Mouse (Mus musculus): ENCODE measurements around the gene Elovl6. TPM values are rescaled to one million over a fixed set of nuclear protein-coding genes. Genes with fewer than 3 reads are reported as not detected.

Gene Elovl6
- polyA plus RNA-seq, 1 experiment = 27.1 TPM

DNA sequence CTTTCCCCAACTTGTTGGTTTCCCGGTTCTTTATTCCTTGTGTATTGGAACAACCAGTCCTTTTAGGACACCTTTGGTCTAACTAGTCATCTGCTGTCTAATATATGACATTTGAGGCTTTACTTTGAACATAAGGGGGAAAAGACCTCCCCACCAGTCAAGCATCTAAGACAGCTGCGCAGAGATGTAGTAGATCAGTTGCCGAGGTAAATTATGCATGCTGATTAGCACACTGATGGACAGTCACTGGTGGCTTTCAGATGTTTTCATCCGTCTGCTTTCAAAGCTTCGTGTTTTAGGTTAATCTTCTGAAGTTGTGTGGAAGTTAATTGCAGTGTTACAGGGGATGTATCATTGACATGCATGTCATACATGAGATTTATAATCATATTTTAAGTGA, 5.8 kb downstream of the Elovl6 start:
- no peak for TF ChIP-seq POLR2A (IDR thresholded peaks at IDR 0.05; ENCODE audit: extremely low read depth, insufficient read depth, low read length)
- TF ChIP-seq CTCF (IDR thresholded peaks at IDR 0.05; ENCODE audit: extremely low read depth, insufficient read depth, low read length) = no peak
- H3K27ac ChIP-seq (ENCODE audit: insufficient read depth, low read length) = no peak overlapping the region
- peaks cover 2% of the 10 kb centered on the region; the same call in 1 of the 2 replicates for H3K4me1 ChIP-seq (ENCODE audit: control insufficient read depth, insufficient read depth, low read length)
- H3K4me3 ChIP-seq (ENCODE audit: insufficient read depth, low read length) = no peak overlapping the region

DNA sequence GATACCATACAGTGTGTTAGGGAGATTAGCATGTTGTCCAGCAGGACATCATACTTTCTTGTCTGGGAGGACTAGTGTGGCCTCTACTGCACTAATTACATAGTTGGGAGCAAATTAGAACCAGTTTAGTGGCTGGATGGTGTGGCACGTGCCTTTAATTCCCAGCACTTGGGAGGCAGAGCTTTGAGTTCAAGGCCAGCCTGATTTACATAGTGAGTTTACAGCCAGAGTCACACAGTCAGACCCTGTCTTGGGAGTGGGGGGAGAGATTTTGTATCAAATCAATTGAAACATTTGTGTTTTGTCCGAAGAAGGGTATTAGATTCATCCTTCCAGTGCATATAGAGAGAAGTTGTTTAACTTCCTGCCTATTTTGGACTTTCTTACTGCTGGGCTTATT, 8.7 kb downstream of the Elovl6 start:
- Histone ChIP-seq H3K4me1 (ENCODE audit: control insufficient read depth, insufficient read depth, low read length) (no peaks in the 10 kb centered on the region), H3K4me3 (ENCODE audit: insufficient read depth, low read length) (no peak overlapping the region), H3K27ac (ENCODE audit: insufficient read depth, low read length) (no peak overlapping the region)
- TF ChIP-seq POLR2A (IDR thresholded peaks at IDR 0.05; ENCODE audit: extremely low read depth, insufficient read depth, low read length) = no peak
- no peak for TF ChIP-seq CTCF (IDR thresholded peaks at IDR 0.05; ENCODE audit: extremely low read depth, insufficient read depth, low read length)

DNA sequence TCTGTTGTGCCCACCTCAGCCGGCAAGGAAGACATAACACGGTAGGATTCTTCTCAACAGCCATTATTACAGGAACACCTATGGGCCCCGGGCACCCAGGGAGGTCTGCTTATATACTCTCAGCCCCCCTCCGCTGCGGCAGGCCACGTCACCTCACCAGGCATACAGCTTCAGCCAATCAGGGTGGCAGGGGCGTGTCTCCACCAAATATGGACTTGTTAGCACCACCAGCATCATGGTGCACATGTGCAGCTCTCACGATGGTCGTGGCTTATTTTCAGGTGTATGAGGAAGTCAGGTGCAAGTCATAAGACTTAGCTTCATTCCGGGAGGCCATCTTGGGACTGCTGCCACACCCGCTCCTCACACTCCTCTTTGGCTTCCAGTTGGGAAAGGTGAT, 9.3 kb downstream of the Elovl6 start:
- no peak overlapping the region for H3K4me3 ChIP-seq (ENCODE audit: insufficient read depth, low read length)
- H3K27ac ChIP-seq (ENCODE audit: insufficient read depth, low read length) = no peak overlapping the region
- TF ChIP-seq POLR2A (IDR thresholded peaks at IDR 0.05; ENCODE audit: extremely low read depth, insufficient read depth, low read length) (no peak), CTCF (IDR thresholded peaks at IDR 0.05; ENCODE audit: extremely low read depth, insufficient read depth, low read length) (no peak)
- H3K4me1 ChIP-seq (ENCODE audit: control insufficient read depth, insufficient read depth, low read length) = no peaks in the 10 kb centered on the region

DNA sequence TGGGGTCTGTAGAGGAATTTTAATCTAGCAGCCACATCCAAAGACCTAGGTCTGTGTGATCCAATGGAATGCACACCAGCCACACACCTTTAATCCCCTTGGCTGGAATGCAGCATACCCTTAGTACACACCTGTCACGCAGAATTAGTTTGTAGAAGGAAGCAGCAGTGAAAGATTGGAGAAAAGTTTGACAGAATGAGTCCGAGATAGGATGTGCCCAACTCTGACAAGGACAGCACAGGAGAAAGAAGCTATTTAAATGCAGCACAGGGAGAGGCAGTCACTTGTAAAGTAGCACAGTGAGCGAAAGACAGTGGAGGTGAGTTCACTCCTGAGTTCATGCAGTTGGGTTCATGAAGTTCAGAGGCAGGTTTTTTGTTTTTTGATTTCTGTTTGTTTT, 11.2 kb downstream of the Elovl6 start:
- Histone ChIP-seq H3K4me3 (ENCODE audit: insufficient read depth, low read length) (no peak overlapping the region), H3K27ac (ENCODE audit: insufficient read depth, low read length) (no peak overlapping the region), H3K4me1 (ENCODE audit: control insufficient read depth, insufficient read depth, low read length) (no peaks in the 10 kb centered on the region)
- no peak for TF ChIP-seq CTCF (IDR thresholded peaks at IDR 0.05; ENCODE audit: extremely low read depth, insufficient read depth, low read length)
- TF ChIP-seq POLR2A (IDR thresholded peaks at IDR 0.05; ENCODE audit: extremely low read depth, insufficient read depth, low read length) = no peak

DNA sequence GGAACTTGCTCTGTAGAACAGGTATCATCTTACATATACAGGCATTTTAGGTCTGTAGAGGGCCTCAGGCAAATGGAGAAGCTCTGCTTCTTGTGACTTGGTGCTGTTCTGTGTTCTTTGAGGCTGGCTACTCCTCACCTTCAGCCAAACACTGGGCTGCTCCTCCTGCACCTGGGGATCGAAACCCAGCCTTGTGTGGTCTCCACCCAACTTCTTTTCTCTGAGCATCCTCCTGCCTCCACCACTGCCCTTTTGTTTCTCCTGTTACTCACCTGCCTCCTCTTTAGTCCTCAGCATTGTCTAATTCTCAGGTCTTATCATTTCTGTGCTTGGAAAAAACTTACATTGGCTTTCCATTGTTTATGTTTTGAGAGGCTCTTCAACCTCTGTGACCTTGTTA, 12.1 kb downstream of the Elovl6 start:
- Histone ChIP-seq H3K4me3 (ENCODE audit: insufficient read depth, low read length) (no peak overlapping the region), H3K27ac (ENCODE audit: insufficient read depth, low read length) (no peak overlapping the region), H3K4me1 (ENCODE audit: control insufficient read depth, insufficient read depth, low read length) (no peaks in the 10 kb centered on the region)
- TF ChIP-seq POLR2A (IDR thresholded peaks at IDR 0.05; ENCODE audit: extremely low read depth, insufficient read depth, low read length) = no peak
- TF ChIP-seq CTCF (IDR thresholded peaks at IDR 0.05; ENCODE audit: extremely low read depth, insufficient read depth, low read length) = no peak

DNA sequence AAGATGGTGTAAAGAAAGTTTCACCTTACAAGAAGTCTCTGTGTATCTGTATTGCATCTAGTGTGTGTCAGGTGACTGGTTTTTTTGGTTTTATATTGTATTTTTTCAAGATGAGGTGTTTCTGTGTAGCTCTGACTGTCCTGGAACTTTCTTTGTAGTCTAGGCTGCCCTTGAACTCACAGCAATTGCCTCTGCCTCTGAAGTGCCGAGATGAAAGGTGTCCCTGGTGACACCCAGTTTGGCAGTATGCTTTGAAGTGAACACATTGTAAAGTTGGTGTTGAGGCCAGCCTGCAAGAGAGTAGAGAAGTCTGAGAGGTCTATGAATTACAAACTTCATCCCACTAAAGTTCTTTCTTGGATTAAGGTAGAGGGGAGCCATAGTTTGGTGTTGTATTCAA, 13.1 kb downstream of the Elovl6 start:
- H3K4me3 ChIP-seq (ENCODE audit: insufficient read depth, low read length) = no peak overlapping the region
- H3K4me1 ChIP-seq (ENCODE audit: control insufficient read depth, insufficient read depth, low read length) = no peaks in the 10 kb centered on the region
- no peak overlapping the region for H3K27ac ChIP-seq (ENCODE audit: insufficient read depth, low read length)
- TF ChIP-seq POLR2A (IDR thresholded peaks at IDR 0.05; ENCODE audit: extremely low read depth, insufficient read depth, low read length) = no peak
- TF ChIP-seq CTCF (IDR thresholded peaks at IDR 0.05; ENCODE audit: extremely low read depth, insufficient read depth, low read length) = no peak

DNA sequence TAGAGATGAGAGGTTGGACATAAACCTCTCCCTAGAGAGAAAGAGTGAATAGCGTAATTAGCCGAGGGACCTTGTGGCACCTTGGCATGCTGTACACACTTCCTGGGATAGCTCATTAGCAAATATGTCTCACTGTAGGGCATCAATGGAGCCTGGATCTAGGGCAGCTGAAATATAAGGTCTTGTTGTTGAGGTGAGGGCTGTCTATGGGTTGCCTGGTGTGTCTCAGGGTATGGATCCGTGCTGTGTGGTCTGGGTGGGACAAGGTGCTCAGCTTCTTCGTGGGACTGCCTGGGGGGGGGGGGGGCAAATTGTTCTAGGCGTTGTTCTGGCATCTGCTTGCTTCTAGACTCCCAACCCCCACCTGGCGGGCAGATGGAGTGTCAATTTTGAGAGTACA, 13.6 kb downstream of the Elovl6 start:
- Histone ChIP-seq H3K4me1 (ENCODE audit: control insufficient read depth, insufficient read depth, low read length) (no peaks in the 10 kb centered on the region), H3K27ac (ENCODE audit: insufficient read depth, low read length) (no peak overlapping the region), H3K4me3 (ENCODE audit: insufficient read depth, low read length) (no peak overlapping the region)
- no peak for TF ChIP-seq POLR2A (IDR thresholded peaks at IDR 0.05; ENCODE audit: extremely low read depth, insufficient read depth, low read length)
- TF ChIP-seq CTCF (IDR thresholded peaks at IDR 0.05; ENCODE audit: extremely low read depth, insufficient read depth, low read length) = no peak

DNA sequence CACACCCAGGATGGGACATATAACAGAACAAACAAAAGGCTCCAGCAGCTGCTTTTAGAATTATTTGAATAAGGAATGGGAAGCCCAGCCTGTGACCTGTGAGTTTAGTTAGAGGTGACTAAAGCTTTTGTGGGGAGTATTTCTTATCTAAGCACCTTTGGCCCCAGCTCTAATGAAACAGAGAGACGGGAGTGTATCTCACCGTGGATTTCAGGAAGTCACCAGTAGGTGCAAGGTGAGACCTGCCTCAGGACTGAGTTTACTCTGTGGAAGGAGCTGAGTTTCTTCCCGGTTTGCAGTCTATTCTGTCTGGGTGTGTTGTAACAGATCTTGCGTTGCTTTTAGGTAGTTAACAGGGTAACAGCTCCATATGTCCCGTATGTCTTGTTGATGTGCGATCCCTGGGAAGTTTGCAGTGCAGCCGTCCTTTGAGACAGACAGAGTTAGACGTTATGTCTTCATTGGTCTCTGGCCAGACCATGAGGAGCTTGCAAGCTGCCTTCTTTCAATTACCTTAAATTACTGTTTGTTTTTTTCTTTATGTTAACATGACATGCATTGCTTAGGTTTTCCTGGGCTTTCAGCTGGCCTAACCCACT, 15.8 kb downstream of the Elovl6 start:
- Histone ChIP-seq H3K4me3 (ENCODE audit: insufficient read depth, low read length) (no peak overlapping the region), H3K27ac (ENCODE audit: insufficient read depth, low read length) (no peak overlapping the region), H3K4me1 (ENCODE audit: control insufficient read depth, insufficient read depth, low read length) (no peaks in the 10 kb centered on the region)
- TF ChIP-seq POLR2A (IDR thresholded peaks at IDR 0.05; ENCODE audit: extremely low read depth, insufficient read depth, low read length) = no peak
- no peak for TF ChIP-seq CTCF (IDR thresholded peaks at IDR 0.05; ENCODE audit: extremely low read depth, insufficient read depth, low read length)

DNA sequence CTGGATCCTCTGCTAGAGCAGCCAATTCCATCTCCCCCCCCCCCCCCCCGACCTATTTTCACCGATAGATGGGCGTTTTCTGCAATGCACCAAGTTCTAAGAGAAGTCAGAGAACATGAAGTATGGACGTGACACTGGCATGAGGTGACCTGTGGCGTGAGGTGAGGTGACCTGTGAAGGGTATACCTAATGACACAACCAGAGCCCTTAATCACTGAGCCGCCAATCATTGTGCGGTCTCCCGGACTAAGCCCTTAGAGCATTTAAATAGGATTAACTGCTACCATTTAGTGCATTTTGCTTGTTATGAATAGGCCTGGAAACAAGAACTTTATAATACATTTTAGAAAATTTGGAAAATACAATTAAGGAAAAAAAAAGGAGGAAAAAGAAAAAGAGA, 16.6 kb downstream of the Elovl6 start:
- Histone ChIP-seq H3K4me1 (ENCODE audit: control insufficient read depth, insufficient read depth, low read length) (no peaks in the 10 kb centered on the region), H3K4me3 (ENCODE audit: insufficient read depth, low read length) (no peak overlapping the region), H3K27ac (ENCODE audit: insufficient read depth, low read length) (no peak overlapping the region)
- TF ChIP-seq POLR2A (IDR thresholded peaks at IDR 0.05; ENCODE audit: extremely low read depth, insufficient read depth, low read length) = no peak
- no peak for TF ChIP-seq CTCF (IDR thresholded peaks at IDR 0.05; ENCODE audit: extremely low read depth, insufficient read depth, low read length)

DNA sequence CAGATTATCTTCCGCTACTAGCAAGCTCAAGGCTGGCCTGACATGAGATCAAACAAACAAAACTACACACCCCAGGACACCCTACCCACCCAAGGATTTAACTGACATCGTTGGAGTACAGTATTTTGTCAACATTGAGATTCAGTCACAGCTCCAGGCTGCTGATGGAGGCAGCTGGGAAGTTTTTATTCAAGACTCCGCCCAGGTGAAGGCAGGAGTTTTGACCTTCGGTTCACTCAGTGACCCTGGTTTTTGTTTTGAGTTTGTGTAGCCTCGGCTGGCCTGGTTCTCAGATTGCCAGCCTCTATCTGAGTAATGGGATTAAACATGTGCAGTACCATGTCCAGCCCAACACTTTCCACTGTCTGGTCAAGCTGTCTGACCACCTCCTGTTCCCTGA, 17.4 kb downstream of the Elovl6 start:
- TF ChIP-seq POLR2A (IDR thresholded peaks at IDR 0.05; ENCODE audit: extremely low read depth, insufficient read depth, low read length) = no peak
- no peak for TF ChIP-seq CTCF (IDR thresholded peaks at IDR 0.05; ENCODE audit: extremely low read depth, insufficient read depth, low read length)
- H3K4me1 ChIP-seq (ENCODE audit: control insufficient read depth, insufficient read depth, low read length) = peaks cover 2% of the 10 kb centered on the region; the same call in 1 of the 2 replicates
- no peak overlapping the region for H3K4me3 ChIP-seq (ENCODE audit: insufficient read depth, low read length)

More for the DNA sequence above, 17.4 kb downstream of the Elovl6 start:
- no peak overlapping the region for H3K27ac ChIP-seq (ENCODE audit: insufficient read depth, low read length)

All from cortical plate, adult 2 months (tissue).